Mouse (Mus musculus) liver, postnatal 0 days (tissue): ENCODE data around the gene Rbm33.

ENCODE experiments used
- CTCF ChIP-seq: sonication (generic); IDR thresholded peaks from 2 replicates; pipeline ENCODE4 v1.5.1; 2016; ENCODE audit warnings: antibody characterized with exemption, low read depth
- EP300 ChIP-seq: IDR thresholded peaks from 2 replicates; pipeline ENCODE4 v1.6.1; 2016; ENCODE audit warnings: antibody characterized with exemption, low read depth, mild to moderate bottlenecking

GRCm38 (mm10) chr5:28372172-28372664, 55.3 kb downstream of the Rbm33 start:
- TF ChIP-seq CTCF, result no peak
- TF ChIP-seq EP300, result no peak; the same call in 1 of the 2 replicates
